Mouse (Mus musculus) testis, adult 2 months (tissue): ENCODE measurements at regions not wholly inside any gene's neighbourhood (a gene's known extent, or its start where the extent isn't known, plus 50 kb on each side); places are given as distances from the start of the nearest gene placed in this dataset.

Source experiments
- CTCF ChIP-seq: fragments of 200-500 bp; IDR thresholded peaks from 2 replicates; pipeline ENCODE4 v1.5.1; 2012; ENCODE audit warnings: low read depth, mild to moderate bottlenecking, inconsistent platforms, low read length, moderate library complexity; ENCODE audit not compliant: control insufficient read depth, insufficient read depth, insufficient replicate concordance
- POLR2A ChIP-seq: fragments of 200-500 bp; IDR thresholded peaks from 2 replicates; pipeline ENCODE4 v1.6.1; 2012; ENCODE audit warnings: low read depth, mild to moderate bottlenecking, inconsistent platforms, low read length, moderate library complexity; ENCODE audit not compliant: control insufficient read depth

- TF ChIP-seq CTCF = no peak
- TF ChIP-seq POLR2A = no peak
Observed at GRCm38 (mm10) chr5:47396874-47397273, 586.1 kb upstream of the Slit2 start.
